ENCODE assay signal across 20 mouse cellular contexts in genomic region chr13:47251114-47251764, GRCm38 (mm10).
A peak's percentile ranks its signal among the peaks of the same experiment; 100 is the strongest.
DNase-seq lines count a peak whose midpoint lies in the region; ATAC-seq and TF ChIP-seq lines count a peak whose summit lies in the region.
"Had no signal": no experiment of that assay in that cellular context is flagged by ENCODE, and none has a peak within 500 bp of the region (broad histone marks: within the 10 kb centered on the region; RNA-seq: fewer than 3 reads in every experiment).

No protein-coding gene starts in this region.

- TF ChIP-seq EP300 in lung, postnatal 0 days (IDR thresholded peaks at IDR 0.05) = no peak

- H3K4me1 ChIP-seq in heart, embryonic 11.5 days (ENCODE audit: control insufficient read depth, insufficient read depth, low read length) = peaks cover 4% of the 10 kb centered on the region
- H3K4me1 ChIP-seq in lung, postnatal 0 days (ENCODE audit: insufficient read depth, low read depth, low read length) = no peaks in the 10 kb centered on the region
- H3K4me1 ChIP-seq in liver, embryonic 15.5 days (replicated peaks) = peaks cover 18% of the 10 kb centered on the region
- peaks cover 29% of the 10 kb centered on the region; the same call in 1 of the 2 replicates for H3K4me1 ChIP-seq in forebrain, embryonic 13.5 days

- no peak overlapping the region for H3K4me2 ChIP-seq in heart, embryonic 11.5 days
- no peak overlapping the region for H3K4me2 ChIP-seq in lung, postnatal 0 days (replicated peaks; ENCODE audit: low read depth, low read length)
- H3K4me2 ChIP-seq in liver, embryonic 15.5 days = no peak overlapping the region
- H3K4me2 ChIP-seq in forebrain, embryonic 13.5 days = no peak overlapping the region
- H3K4me2 ChIP-seq: hindbrain, embryonic 12.5 days; neural tube, embryonic 13.5 days had no signal

- DNase-seq in heart, postnatal 10 days = no peak
- peak; percentile 77 for DNase-seq in lung, postnatal 0 days (ENCODE audit: low spot score)
- no peak for DNase-seq in lung, postnatal 10 days
- no peak for DNase-seq in adrenal gland, adult 18-20 months (ENCODE audit: low spot score in 2 of 2)
- DNase-seq: adrenal gland, postnatal 14 days; B cell, adult 2 months; cerebellum, adult 18-20 months; cerebellum, postnatal 36 days; gastrocnemius, adult 2 months; kidney, adult 9 months; kidney, postnatal 4 days; thymus, postnatal 25 days had no signal

- ATAC-seq in heart, embryonic 11.5 days (replicated peaks; ENCODE audit: insufficient number of reproducible peaks, low FRiP score, low TSS enrichment) = 0 out of 2 replicates have a peak, but pooled peaks have one; percentile 31
- ATAC-seq in lung, postnatal 0 days = peak; percentile 75
- peak; percentile 63 for ATAC-seq in liver, embryonic 15.5 days (ENCODE audit: insufficient read depth)
- ATAC-seq in forebrain, embryonic 13.5 days = no peak
- ATAC-seq: forebrain, embryonic 16.5 days had no signal

- H3K9me3 ChIP-seq in heart, embryonic 11.5 days (replicated peaks; ENCODE audit: control insufficient read depth, low read length) = no peaks in the 10 kb centered on the region
- no peaks in the 10 kb centered on the region for H3K9me3 ChIP-seq in lung, postnatal 0 days (ENCODE audit: low read length)
- H3K9me3 ChIP-seq in liver, embryonic 15.5 days (replicated peaks) = no peaks in the 10 kb centered on the region
- no peaks in the 10 kb centered on the region for H3K9me3 ChIP-seq in forebrain, embryonic 13.5 days (replicated peaks)
- H3K9me3 ChIP-seq: embryonic facial prominence, embryonic 10.5 days; hindbrain, embryonic 12.5 days; midbrain, embryonic 10.5 days; neural tube, embryonic 13.5 days had no signal

- 61% methylated on average over 2 of the region's 2 CpGs for WGBS in heart, embryonic 11.5 days (ENCODE audit: insufficient replicate concordance)
- WGBS in lung, postnatal 0 days = 72% methylated on average over 2 of the region's 2 CpGs
- WGBS in liver, embryonic 15.5 days (ENCODE audit: insufficient replicate concordance) = 52% methylated on average over 2 of the region's 2 CpGs
- WGBS in forebrain, embryonic 13.5 days = 95% methylated on average over 2 of the region's 2 CpGs

- no peak for TF ChIP-seq CTCF in lung, postnatal 0 days (IDR thresholded peaks at IDR 0.05)

- no peak overlapping the region for H3K4me3 ChIP-seq in heart, embryonic 11.5 days (ENCODE audit: low read depth, low read length)
- H3K4me3 ChIP-seq in lung, postnatal 0 days (ENCODE audit: low read depth, low read length) = no peak overlapping the region
- H3K4me3 ChIP-seq in liver, embryonic 15.5 days (replicated peaks) = no peak overlapping the region
- H3K4me3 ChIP-seq in forebrain, embryonic 13.5 days = no peak overlapping the region
- H3K4me3 ChIP-seq: embryonic facial prominence, embryonic 10.5 days; gastrocnemius, adult 2 months; hindbrain, embryonic 12.5 days; midbrain, embryonic 10.5 days; neural tube, embryonic 13.5 days had no signal

- H3K27ac ChIP-seq in heart, embryonic 11.5 days (ENCODE audit: low read depth, low read length) = no peak overlapping the region
- H3K27ac ChIP-seq in lung, postnatal 0 days (ENCODE audit: low read length) = no peak overlapping the region
- H3K27ac ChIP-seq in liver, embryonic 15.5 days (replicated peaks) = peak overlapping the region; percentile 57; the same call in 1 of the 2 replicates
- no peak overlapping the region for H3K27ac ChIP-seq in forebrain, embryonic 13.5 days
- H3K27ac ChIP-seq: embryonic facial prominence, embryonic 10.5 days; gastrocnemius, adult 2 months; hindbrain, embryonic 12.5 days; midbrain, embryonic 10.5 days; neural tube, embryonic 13.5 days had no signal

- H3K9ac ChIP-seq in heart, embryonic 11.5 days (ENCODE audit: low read depth, low read length) = no peak overlapping the region
- H3K9ac ChIP-seq in lung, postnatal 0 days (replicated peaks; ENCODE audit: low read depth) = no peak overlapping the region
- H3K9ac ChIP-seq in liver, embryonic 15.5 days = no peak overlapping the region
- no peak overlapping the region for H3K9ac ChIP-seq in forebrain, embryonic 13.5 days
- H3K9ac ChIP-seq: hindbrain, embryonic 12.5 days; neural tube, embryonic 13.5 days had no signal

- H3K36me3 ChIP-seq in heart, embryonic 11.5 days (ENCODE audit: control insufficient read depth, insufficient read depth, low read length) = no peaks in the 10 kb centered on the region
- H3K36me3 ChIP-seq in lung, postnatal 0 days (ENCODE audit: insufficient read depth, low read length) = no peaks in the 10 kb centered on the region
- H3K36me3 ChIP-seq in liver, embryonic 15.5 days (replicated peaks) = no peaks in the 10 kb centered on the region
- H3K36me3 ChIP-seq in forebrain, embryonic 13.5 days (ENCODE audit: poor library complexity, severe bottlenecking) = no peaks in the 10 kb centered on the region
- H3K36me3 ChIP-seq: embryonic facial prominence, embryonic 10.5 days; hindbrain, embryonic 12.5 days; midbrain, embryonic 10.5 days; neural tube, embryonic 13.5 days had no signal

- intact Hi-C loops in heart, postnatal 10 days (cut with DNase I) = no loop called here

- no peaks in the 10 kb centered on the region for H3K27me3 ChIP-seq in heart, embryonic 11.5 days (ENCODE audit: control insufficient read depth, insufficient read depth, low read length)
- no peaks in the 10 kb centered on the region for H3K27me3 ChIP-seq in lung, postnatal 0 days (replicated peaks; ENCODE audit: insufficient read depth, low read length)
- no peaks in the 10 kb centered on the region for H3K27me3 ChIP-seq in liver, embryonic 15.5 days
- no peaks in the 10 kb centered on the region for H3K27me3 ChIP-seq in forebrain, embryonic 13.5 days
- H3K27me3 ChIP-seq: hindbrain, embryonic 12.5 days; neural tube, embryonic 13.5 days had no signal
